Mouse (Mus musculus): ENCODE measurements around the gene Cacna1a. TPM values are rescaled to one million over a fixed set of nuclear protein-coding genes. Genes with fewer than 3 reads are reported as not detected.
A peak's percentile ranks its signal among the peaks of the same experiment; 100 is the strongest.

Gene Cacna1a
- total RNA-seq, 4 experiments from 2014 or later, result 1.3 to 3.6 (median 2.8) TPM

GRCm38 (mm10) chr8:84687705-84688100, 299.5 kb downstream of the Cacna1a start, which contains the start of gene Nacc1:
Gene Nacc1, minus strand, starts transcription at chr8:84687862.
- peak; percentile 87 for DNase-seq (ENCODE audit: low spot score)

- peak; percentile 97 for DNase-seq (ENCODE audit: low spot score)
These were observed 301.1 kb downstream of the Cacna1a start for GRCm38 (mm10) chr8:84689091-84689915.

Other genes with a start within 250 kb of the Cacna1a start
- gene Cc2d1a, start 240.5 kb upstream of the Cacna1a start, total RNA-seq (2022), result 10 to 100 TPM; 10.9 to 14.6 (median 12.3) TPM
- gene 4930432K21Rik, start 240.4 kb upstream of the Cacna1a start, total RNA-seq (2022), result 1 to 10 TPM in 1 of 4 experiments, under 1 TPM in 3; 0.17 to 1.2 (median 0.31) TPM
- gene Nanos3, start 203.2 kb upstream of the Cacna1a start, total RNA-seq (2022), result 1 to 10 TPM in 3 of 4 experiments, under 1 TPM in 1; 0.98 to 1.7 (median 1.5) TPM
- 1 to 10 TPM; 6.6 to 8.0 (median 7.2) TPM for gene Zswim4, start 151.4 kb upstream of the Cacna1a start, total RNA-seq (2022)
- 100 to 1,000 TPM; 165 to 232 (median 189) TPM for gene D8Ertd738e, start 138.7 kb upstream of the Cacna1a start, total RNA-seq (2022)
- gene Mri1, start 131.1 kb upstream of the Cacna1a start, total RNA-seq (2022), result 10 to 100 TPM; 10.5 to 15.0 (median 12.5) TPM
- gene Ccdc130, start 118.1 kb upstream of the Cacna1a start, total RNA-seq (2022), result 10 to 100 TPM in 2 of 4 experiments, 1 to 10 TPM in 2; 7.5 to 12.3 (median 9.8) TPM